24 mouse cellular contexts compared by ENCODE assay signal in genomic region chr1:157595165-157595564, GRCm38 (mm10).
A peak's percentile ranks its signal among the peaks of the same experiment; 100 is the strongest.
DNase-seq lines count a peak whose midpoint lies in the region; ATAC-seq and TF ChIP-seq lines count a peak whose summit lies in the region.
"Had no signal": no experiment of that assay in that cellular context is flagged by ENCODE, and none has a peak within 500 bp of the region (broad histone marks: within the 10 kb centered on the region; RNA-seq: fewer than 3 reads in every experiment).

No protein-coding gene starts in this region.

- no peaks in the 10 kb centered on the region for H3K9me3 ChIP-seq in midbrain, postnatal 0 days (ENCODE audit: low read length)
- no peaks in the 10 kb centered on the region for H3K9me3 ChIP-seq in hindbrain, embryonic 10.5 days
- H3K9me3 ChIP-seq: embryonic facial prominence, embryonic 12.5 days; embryonic facial prominence, embryonic 15.5 days had no signal

- no peak overlapping the region for H3K27ac ChIP-seq in midbrain, postnatal 0 days (ENCODE audit: low read depth, low read length)
- no peak overlapping the region for H3K27ac ChIP-seq in hindbrain, embryonic 10.5 days
- H3K27ac ChIP-seq: embryonic facial prominence, embryonic 12.5 days; embryonic facial prominence, embryonic 15.5 days; gastrocnemius, adult 2 months; heart, adult 2 months; hindbrain, embryonic 14.5 days; hindbrain, postnatal 0 days had no signal

- DNase-seq in heart, adult 11 months, result peak; percentile 86
- DNase-seq in heart, adult 8-10 months (ENCODE audit: low spot score), result no peak
- peak; percentile 38 for DNase-seq in brain, embryonic 14.5 days (ENCODE audit: low read depth)
- DNase-seq in midbrain, postnatal 0 days (ENCODE audit: low spot score), result peak; percentile 14
- DNase-seq in retina, postnatal 1 day, result peak; percentile 89
- no peak for DNase-seq in gastrocnemius, postnatal 14 days
- DNase-seq in left cerebral cortex, adult 18-20 months (ENCODE audit: low spot score in 2 of 2), result no peak
- DNase-seq in hindbrain, embryonic 10.5 days (ENCODE audit: low spot score), result no peak
- DNase-seq: adrenal gland, adult 8-10 months; adrenal gland, postnatal 25 days; cerebellum, adult 18-20 months; cerebellum, adult 9-10 months; cerebellum, postnatal 25 days; forebrain, postnatal 0 days; gastrocnemius, adult 2 months; gastrocnemius, postnatal 25 days; heart, adult 2 months had no signal

- H3K4me3 ChIP-seq in midbrain, postnatal 0 days (ENCODE audit: low read depth, low read length), result no peak overlapping the region
- H3K4me3 ChIP-seq in hindbrain, embryonic 10.5 days, result no peak overlapping the region
- H3K4me3 ChIP-seq: embryonic facial prominence, embryonic 12.5 days; embryonic facial prominence, embryonic 15.5 days; gastrocnemius, adult 2 months; heart, adult 2 months had no signal

- H3K36me3 ChIP-seq in midbrain, postnatal 0 days (ENCODE audit: insufficient read depth, low read length), result no peaks in the 10 kb centered on the region
- no peaks in the 10 kb centered on the region for H3K36me3 ChIP-seq in hindbrain, embryonic 10.5 days
- H3K36me3 ChIP-seq: embryonic facial prominence, embryonic 12.5 days; embryonic facial prominence, embryonic 15.5 days had no signal

- no peak overlapping the region for H3K4me2 ChIP-seq in midbrain, postnatal 0 days (ENCODE audit: low read depth, low read length, poor library complexity, severe bottlenecking)
- H3K4me2 ChIP-seq: embryonic facial prominence, embryonic 12.5 days; embryonic facial prominence, embryonic 15.5 days; heart, embryonic 11.5 days; hindbrain, embryonic 14.5 days had no signal

- no peak overlapping the region for H3K9ac ChIP-seq in midbrain, postnatal 0 days (replicated peaks; ENCODE audit: low read length, poor library complexity, severe bottlenecking)
- H3K9ac ChIP-seq: embryonic facial prominence, embryonic 12.5 days; embryonic facial prominence, embryonic 15.5 days; forebrain, postnatal 0 days; hindbrain, embryonic 14.5 days had no signal

- intact Hi-C loops in gastrocnemius, postnatal 14 days (cut with DNase I; ENCODE audit: low total_unique reads), result no loop called here

- no peak for TF ChIP-seq CTCF in brain, embryonic 14.5 days (IDR thresholded peaks at IDR 0.05; ENCODE audit: borderline replicate concordance, extremely low read depth, insufficient read depth, insufficient read length)
- TF ChIP-seq CTCF in midbrain, postnatal 0 days (IDR thresholded peaks at IDR 0.05), result no peak

- no peak for TF ChIP-seq POLR2A in brain, embryonic 14.5 days (IDR thresholded peaks at IDR 0.05; ENCODE audit: borderline replicate concordance, extremely low read depth, insufficient read depth, insufficient read length, poor library complexity, severe bottlenecking)

- no peaks in the 10 kb centered on the region for H3K27me3 ChIP-seq in midbrain, postnatal 0 days (ENCODE audit: insufficient read depth, low read length)
- no peaks in the 10 kb centered on the region for H3K27me3 ChIP-seq in hindbrain, embryonic 10.5 days (ENCODE audit: insufficient read depth, poor library complexity, severe bottlenecking)
- H3K27me3 ChIP-seq: embryonic facial prominence, embryonic 12.5 days; embryonic facial prominence, embryonic 15.5 days had no signal

- ATAC-seq in midbrain, postnatal 0 days (ENCODE audit: low FRiP score), result no peak
- ATAC-seq: activated CD4-positive, CD25-positive, alpha-beta regulatory T cell, adult 4 months; forebrain, embryonic 14.5 days; forebrain, postnatal 0 days; hindbrain, postnatal 0 days had no signal

- 29% methylated on average over 9 of the region's 9 CpGs for WGBS in midbrain, postnatal 0 days
- 83% methylated on average over 9 of the region's 9 CpGs for WGBS in hindbrain, embryonic 10.5 days

- H3K4me1 ChIP-seq in midbrain, postnatal 0 days (ENCODE audit: insufficient read depth, low read length), result peaks cover 6% of the 10 kb centered on the region; the same call in 1 of the 2 replicates
- 0 out of 2 replicates have a peak, but pooled peaks cover 7% of the 10 kb centered on the region for H3K4me1 ChIP-seq in hindbrain, embryonic 10.5 days (replicated peaks)
- H3K4me1 ChIP-seq: embryonic facial prominence, embryonic 12.5 days; embryonic facial prominence, embryonic 15.5 days had no signal

Comparison
In these comparisons a context has a peak if more than half of its experiments do, and no peak if none do; other contexts are left out.
1. DNase-seq: peak in heart, adult 11 months (single experiment), brain, embryonic 14.5 days (single experiment), midbrain, postnatal 0 days (single experiment) and retina, postnatal 1 day (single experiment); none in heart, adult 8-10 months (single experiment), gastrocnemius, postnatal 14 days (single experiment), left cerebral cortex, adult 18-20 months (0 of 2) and hindbrain, embryonic 10.5 days (single experiment).